Mouse (Mus musculus) kidney, adult 10 weeks (tissue): Measurements from ENCODE around the gene Dtwd1. TPM values are rescaled to one million over a fixed set of nuclear protein-coding genes. Genes with fewer than 3 reads are reported as not detected.

ENCODE experiments used
- polyA plus RNA-seq: library from polyadenylated mRNA; stranded (reverse); fragments of 350-450 nt; fragmentation: Illumina TruSeq; extraction: RNeasy Lipid Tissue Mini Kit (QIAGEN cat#74804); gene quantifications from one replicate; pipeline ENCODE4 v1.2.3, GENCODE M21; 2014; ENCODE audit warnings: low read depth, low replicate concordance

Dtwd1 gene
- 12.2 TPM for polyA plus RNA-seq

GRCm38 (mm10) chr2:126151855-126152571 lies at the start of gene Dtwd1, which contains the start of gene Fam227b:
Gene Dtwd1, plus strand, starts transcription at chr2:126152141.
Gene Fam227b, minus strand, starts transcription at chr2:126152004.

DNA sequence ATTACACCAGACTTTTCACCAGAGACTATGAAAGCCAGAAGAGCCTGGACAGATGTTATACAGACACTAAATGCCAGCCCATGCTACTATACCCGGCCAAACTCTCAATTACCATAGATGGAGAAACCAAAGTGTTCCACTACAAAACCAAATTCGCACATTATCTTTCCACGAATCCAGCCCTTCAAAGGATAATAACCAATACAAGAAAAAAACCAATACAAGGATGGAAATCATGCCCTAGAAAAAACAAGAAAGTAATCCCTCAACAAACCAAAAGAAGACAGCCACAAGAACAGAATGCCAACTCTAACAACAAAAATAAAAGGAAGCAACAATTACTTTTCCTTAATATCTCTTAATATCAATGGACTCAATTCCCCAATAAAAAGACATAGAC lies 62.9 kb downstream of the Dtwd1 start, which contains the start of gene Gm17555:
TSS of gene Gm17555 (plus strand) at position 301 of the 400 bp plus-strand sequence.

Other genes with a start within 250 kb of the Dtwd1 start
- gene Fgf7, start 117.5 kb upstream of the Dtwd1 start, polyA plus RNA-seq, result 1.5 TPM
- not detected for gene Fam227b, start 137 bp upstream of the Dtwd1 start, polyA plus RNA-seq
- not detected for gene Gm17555, start 63.0 kb downstream of the Dtwd1 start, polyA plus RNA-seq